Mouse (Mus musculus): ENCODE measurements at regions not wholly inside any gene's neighbourhood (a gene's known extent, or its start where the extent isn't known, plus 50 kb on each side); places are given as distances from the start of the nearest gene placed in this dataset.

DNA sequence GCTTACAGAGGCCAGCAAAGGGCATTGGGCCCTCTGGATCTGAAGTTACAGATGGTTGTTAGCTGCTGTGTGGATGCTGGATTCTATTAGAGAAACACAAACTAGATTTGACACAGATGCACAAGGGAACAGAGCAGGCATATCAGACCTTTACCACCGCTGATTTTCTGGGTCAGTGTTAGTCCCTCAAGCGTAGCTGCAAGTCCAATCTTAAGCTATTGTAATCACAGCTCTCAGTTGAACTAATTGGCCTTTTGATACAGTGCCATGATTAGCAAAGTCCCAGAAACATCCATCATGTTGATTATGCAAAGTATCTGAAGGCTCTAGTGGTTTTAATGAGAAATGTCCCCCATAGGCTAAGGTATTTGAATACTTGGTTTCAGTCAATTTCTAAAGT lies 54.2 kb upstream of the Plppr5 start:
- Histone ChIP-seq H3K27me3 (ENCODE audit: control insufficient read depth, insufficient read depth, low read length) (no peaks in the 10 kb centered on the region), H3K27ac (ENCODE audit: control insufficient read depth, insufficient read depth, low read length) (no peak overlapping the region), H3K4me1 (replicated peaks; ENCODE audit: control insufficient read depth, insufficient read depth, low read length) (no peaks in the 10 kb centered on the region), H3K36me3 (ENCODE audit: control insufficient read depth, insufficient read depth, low read length) (no peaks in the 10 kb centered on the region), H3K4me3 (ENCODE audit: control insufficient read depth, insufficient read depth, low read length) (no peak overlapping the region)
- TF ChIP-seq CTCF (IDR thresholded peaks at IDR 0.05; ENCODE audit: borderline replicate concordance, control insufficient read depth, extremely low read depth, insufficient read depth, low read length, poor library complexity) = no peak
- TF ChIP-seq POLR2A (IDR thresholded peaks at IDR 0.05; ENCODE audit: control insufficient read depth, extremely low read depth, insufficient read depth, low read length, poor library complexity) = no peak
- WGBS = 88% methylated on average over 2 of the region's 2 CpGs
- no peak for DNase-seq

DNA sequence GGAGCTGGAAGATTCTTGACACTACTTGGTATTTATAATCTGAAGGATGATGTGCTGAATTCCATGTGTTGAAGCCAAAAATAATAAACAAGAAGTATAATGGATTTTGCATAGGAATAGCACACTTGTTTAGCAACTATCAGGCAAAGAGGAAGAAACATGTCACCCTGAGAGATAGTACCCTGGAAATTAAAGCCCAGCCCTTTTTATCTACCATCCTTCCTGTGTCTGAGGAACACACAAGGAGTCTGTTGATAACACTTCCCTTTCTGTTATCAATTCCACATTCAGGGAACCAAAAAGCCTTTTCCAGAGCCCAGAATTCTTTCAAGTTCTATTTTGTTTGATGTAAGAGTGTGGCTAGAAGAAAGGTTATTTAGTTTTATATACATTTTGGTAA lies 66.5 kb upstream of the Plppr5 start:
- no peaks in the 10 kb centered on the region for H3K36me3 ChIP-seq (ENCODE audit: control insufficient read depth, insufficient read depth, low read length)
- H3K4me3 ChIP-seq (ENCODE audit: control insufficient read depth, insufficient read depth, low read length) = no peak overlapping the region
- no peak overlapping the region for H3K27ac ChIP-seq (ENCODE audit: control insufficient read depth, insufficient read depth, low read length)
- no peaks in the 10 kb centered on the region for H3K4me1 ChIP-seq (replicated peaks; ENCODE audit: control insufficient read depth, insufficient read depth, low read length)
- no peak for DNase-seq
- H3K27me3 ChIP-seq (ENCODE audit: control insufficient read depth, insufficient read depth, low read length) = no peaks in the 10 kb centered on the region
- TF ChIP-seq POLR2A (IDR thresholded peaks at IDR 0.05; ENCODE audit: control insufficient read depth, extremely low read depth, insufficient read depth, low read length, poor library complexity) = no peak
- no peak for TF ChIP-seq CTCF (IDR thresholded peaks at IDR 0.05; ENCODE audit: borderline replicate concordance, control insufficient read depth, extremely low read depth, insufficient read depth, low read length, poor library complexity)

DNA sequence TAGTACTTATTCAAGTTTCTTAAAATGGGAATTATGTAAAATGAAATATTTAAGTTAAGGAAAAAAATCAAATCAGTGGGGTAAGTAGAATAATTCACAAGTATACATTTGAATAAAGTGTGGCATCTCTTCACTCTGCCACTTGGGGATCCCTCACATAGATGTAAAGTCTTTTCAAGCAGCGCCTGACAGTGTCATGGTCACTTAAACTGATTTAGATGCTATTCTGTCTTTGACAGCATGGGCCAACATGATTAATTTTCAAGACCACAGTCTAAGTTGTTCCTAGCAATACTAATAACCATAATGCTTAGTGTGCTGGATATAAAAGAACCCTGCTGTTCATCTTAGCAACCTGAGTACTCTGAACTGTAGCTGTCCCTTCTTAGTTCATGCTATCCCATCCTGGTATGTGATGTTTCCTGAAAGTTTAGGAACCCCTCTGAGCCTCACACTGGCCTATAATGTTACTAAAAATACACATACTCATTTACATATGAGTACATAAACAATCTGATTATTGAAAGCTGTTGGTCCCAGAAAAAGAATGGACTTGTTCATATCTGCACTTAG lies 68.4 kb upstream of the Plppr5 start:
- WGBS = 80% methylated on average over 1 of the region's 1 CpGs
- no peaks in the 10 kb centered on the region for H3K4me1 ChIP-seq (replicated peaks; ENCODE audit: control insufficient read depth, insufficient read depth, low read length)
- H3K27ac ChIP-seq (ENCODE audit: control insufficient read depth, insufficient read depth, low read length) = no peak overlapping the region
- H3K36me3 ChIP-seq (ENCODE audit: control insufficient read depth, insufficient read depth, low read length) = no peaks in the 10 kb centered on the region
- H3K27me3 ChIP-seq (ENCODE audit: control insufficient read depth, insufficient read depth, low read length) = no peaks in the 10 kb centered on the region
- TF ChIP-seq POLR2A (IDR thresholded peaks at IDR 0.05; ENCODE audit: control insufficient read depth, extremely low read depth, insufficient read depth, low read length, poor library complexity) (no peak), CTCF (IDR thresholded peaks at IDR 0.05; ENCODE audit: borderline replicate concordance, control insufficient read depth, extremely low read depth, insufficient read depth, low read length, poor library complexity) (no peak)
- no peak for DNase-seq
- no peak overlapping the region for H3K4me3 ChIP-seq (ENCODE audit: control insufficient read depth, insufficient read depth, low read length)

DNA sequence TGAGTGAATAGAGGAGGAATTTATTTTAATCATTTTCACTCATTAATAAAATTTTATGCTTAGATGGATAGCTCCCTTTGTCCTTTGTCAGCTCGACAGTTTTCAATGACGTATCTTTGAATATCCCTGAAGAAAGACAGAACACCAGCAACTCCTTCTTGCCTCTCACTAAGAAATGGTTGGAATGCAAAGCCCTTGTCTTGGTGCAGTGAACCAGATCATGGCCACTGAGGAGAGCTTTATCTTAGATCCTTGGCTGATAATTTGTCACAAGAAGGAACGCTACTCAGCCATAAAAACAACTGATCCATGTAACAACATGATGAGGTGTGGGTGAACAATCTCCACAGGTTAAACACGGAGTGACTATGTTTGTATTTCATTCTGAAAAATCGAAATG lies 73.5 kb upstream of the Plppr5 start:
- H3K4me1 ChIP-seq (replicated peaks; ENCODE audit: control insufficient read depth, insufficient read depth, low read length) = no peaks in the 10 kb centered on the region
- no peak for TF ChIP-seq CTCF (IDR thresholded peaks at IDR 0.05; ENCODE audit: borderline replicate concordance, control insufficient read depth, extremely low read depth, insufficient read depth, low read length, poor library complexity)
- TF ChIP-seq POLR2A (IDR thresholded peaks at IDR 0.05; ENCODE audit: control insufficient read depth, extremely low read depth, insufficient read depth, low read length, poor library complexity) = no peak
- no peaks in the 10 kb centered on the region for H3K27me3 ChIP-seq (ENCODE audit: control insufficient read depth, insufficient read depth, low read length)
- no peaks in the 10 kb centered on the region for H3K36me3 ChIP-seq (ENCODE audit: control insufficient read depth, insufficient read depth, low read length)
- WGBS = 90% methylated on average over 5 of the region's 5 CpGs
- H3K27ac ChIP-seq (ENCODE audit: control insufficient read depth, insufficient read depth, low read length) = no peak overlapping the region
- H3K4me3 ChIP-seq (ENCODE audit: control insufficient read depth, insufficient read depth, low read length) = no peak overlapping the region
- no peak for DNase-seq

DNA sequence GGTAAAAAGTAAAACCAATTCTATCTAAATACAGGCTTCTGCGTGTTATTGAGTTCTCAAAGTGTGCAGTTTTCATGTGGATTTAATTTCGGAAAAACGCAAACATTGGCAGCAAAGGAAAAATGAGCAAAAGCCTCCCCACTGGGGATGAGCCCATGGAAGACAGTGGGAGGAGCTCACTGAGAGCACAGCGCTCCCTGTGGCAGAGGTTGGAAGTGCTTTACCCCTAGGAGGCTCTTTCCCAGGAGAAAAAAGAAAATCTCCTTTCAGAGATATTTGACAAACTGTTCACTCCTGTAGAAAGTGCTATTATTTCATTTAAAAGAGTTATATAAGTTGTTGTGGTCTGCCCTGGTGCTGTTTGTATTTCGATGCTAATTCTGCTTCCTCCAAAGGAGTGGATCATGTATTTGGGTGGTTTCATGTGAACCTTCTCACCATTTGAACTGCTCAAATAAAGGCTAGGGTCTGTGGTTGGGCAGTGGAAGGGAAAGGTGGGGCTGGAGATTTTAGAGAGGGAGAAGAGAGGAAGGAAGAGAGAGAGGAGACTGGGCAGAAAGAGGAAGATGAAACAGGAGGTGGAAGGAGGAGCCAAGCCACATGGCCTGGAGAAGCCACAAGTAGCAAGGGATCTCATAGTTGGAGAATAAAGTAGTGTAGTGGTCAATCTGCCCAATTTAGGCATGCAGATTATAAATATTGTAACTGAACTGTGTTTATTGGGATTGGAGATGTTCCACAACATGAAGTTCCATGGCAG lies 76.3 kb upstream of the Plppr5 start:
- no peak for TF ChIP-seq POLR2A (IDR thresholded peaks at IDR 0.05; ENCODE audit: control insufficient read depth, extremely low read depth, insufficient read depth, low read length, poor library complexity)
- no peak overlapping the region for H3K4me3 ChIP-seq (ENCODE audit: control insufficient read depth, insufficient read depth, low read length)
- DNase-seq = no peak
- no peaks in the 10 kb centered on the region for H3K4me1 ChIP-seq (replicated peaks; ENCODE audit: control insufficient read depth, insufficient read depth, low read length)
- H3K27me3 ChIP-seq (ENCODE audit: control insufficient read depth, insufficient read depth, low read length) = no peaks in the 10 kb centered on the region
- no peak overlapping the region for H3K27ac ChIP-seq (ENCODE audit: control insufficient read depth, insufficient read depth, low read length)
- no peaks in the 10 kb centered on the region for H3K36me3 ChIP-seq (ENCODE audit: control insufficient read depth, insufficient read depth, low read length)
- 85% methylated on average over 5 of the region's 5 CpGs for WGBS

DNA sequence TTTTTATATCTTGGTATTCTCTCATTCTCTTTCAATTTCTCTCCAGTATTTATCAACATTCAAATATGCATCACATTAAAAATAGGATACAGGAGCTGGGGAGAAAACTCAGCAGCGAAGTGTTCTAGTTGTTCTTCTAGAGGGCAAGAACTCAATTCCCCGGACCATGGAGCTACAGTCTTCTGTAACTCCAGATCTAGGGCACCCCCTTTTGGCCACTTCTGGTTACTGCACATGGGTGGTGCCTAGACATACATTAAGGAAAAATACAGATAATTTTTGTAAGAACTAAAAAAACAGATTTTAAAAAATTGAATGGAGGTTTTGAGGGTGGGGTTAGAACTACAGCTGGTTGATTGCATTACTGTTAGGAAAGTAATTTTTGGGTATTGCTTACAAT lies 80.5 kb upstream of the Plppr5 start:
- H3K4me1 ChIP-seq (replicated peaks; ENCODE audit: control insufficient read depth, insufficient read depth, low read length) = no peaks in the 10 kb centered on the region
- H3K4me3 ChIP-seq (ENCODE audit: control insufficient read depth, insufficient read depth, low read length) = no peak overlapping the region
- no peak for TF ChIP-seq CTCF (IDR thresholded peaks at IDR 0.05; ENCODE audit: borderline replicate concordance, control insufficient read depth, extremely low read depth, insufficient read depth, low read length, poor library complexity)
- no peak for TF ChIP-seq POLR2A (IDR thresholded peaks at IDR 0.05; ENCODE audit: control insufficient read depth, extremely low read depth, insufficient read depth, low read length, poor library complexity)
- no peaks in the 10 kb centered on the region for H3K27me3 ChIP-seq (ENCODE audit: control insufficient read depth, insufficient read depth, low read length)
- WGBS = 48% methylated on average over 2 of the region's 2 CpGs
- H3K27ac ChIP-seq (ENCODE audit: control insufficient read depth, insufficient read depth, low read length) = no peak overlapping the region
- no peak for DNase-seq
- H3K36me3 ChIP-seq (ENCODE audit: control insufficient read depth, insufficient read depth, low read length) = no peaks in the 10 kb centered on the region
